Mouse (Mus musculus): ENCODE data around the gene Tcaf1. TPM values are rescaled to one million over a fixed set of nuclear protein-coding genes. Genes with fewer than 3 reads are reported as not detected.

Gene Tcaf1
- polyA plus RNA-seq (2017; shearing (Covaris generic)): under 1 TPM; 0.31 to 0.76 TPM

GRCm38 (mm10) chr6:42709291-42710211, at the start of gene Tcaf1:
TSS of gene Tcaf1 (minus strand) at chr6:42710088.

GRCm38 (mm10) chr6:42756104-42756503, 46.2 kb upstream of the Tcaf1 start, which contains the start of gene Olfr38:
TSS of gene Olfr38 (plus strand) at chr6:42756404.

GRCm38 (mm10) chr6:42739071-42739470, 29.2 kb upstream of the Tcaf1 start, which contains the start of gene Olfr453:
TSS of gene Olfr453 (plus strand) at chr6:42739371.

GRCm38 (mm10) chr6:42644912-42645549, 64.9 kb downstream of the Tcaf1 start, which contains the start of gene Tcaf2:
TSS of gene Tcaf2 (minus strand) at chr6:42645254.

Other genes starting within 250 kb of the Tcaf1 start
- not detected for gene Olfr458, start 244.9 kb downstream of the Tcaf1 start, polyA plus RNA-seq (2017; shearing (Covaris generic))
- under 1 TPM; 0.04 to 0.42 TPM for gene Olfr457, start 233.8 kb downstream of the Tcaf1 start, polyA plus RNA-seq (2017; shearing (Covaris generic))
- 1 to 10 TPM in 1 of 2 experiments, under 1 TPM in 1; 0.24 to 1.7 TPM for gene Olfr456, start 222.9 kb downstream of the Tcaf1 start, polyA plus RNA-seq (2017; shearing (Covaris generic))
- under 1 TPM in 1 of 2 experiments, not detected in 1; 0.12 TPM for gene Olfr455, start 162.5 kb downstream of the Tcaf1 start, polyA plus RNA-seq (2017; shearing (Covaris generic))
- 1 to 10 TPM in 1 of 2 experiments, under 1 TPM in 1; 0.13 to 2.0 TPM for gene Tcaf3, start 112.4 kb downstream of the Tcaf1 start, polyA plus RNA-seq (2017; shearing (Covaris generic))
- under 1 TPM; 0.11 to 0.31 TPM for gene Tcaf2, start 64.8 kb downstream of the Tcaf1 start, polyA plus RNA-seq (2017; shearing (Covaris generic))
- gene Olfr453, start 29.3 kb upstream of the Tcaf1 start, polyA plus RNA-seq (2017; shearing (Covaris generic)): under 1 TPM in 1 of 2 experiments, not detected in 1; 0.64 TPM
- gene Olfr38, start 46.3 kb upstream of the Tcaf1 start, polyA plus RNA-seq (2017; shearing (Covaris generic)): under 1 TPM in 1 of 2 experiments, not detected in 1; 0.78 TPM
- not detected for gene Olfr452, start 75.0 kb upstream of the Tcaf1 start, polyA plus RNA-seq (2017; shearing (Covaris generic))
- gene Olfr450, start 101.9 kb upstream of the Tcaf1 start, polyA plus RNA-seq (2017; shearing (Covaris generic)): not detected
- under 1 TPM in 1 of 2 experiments, not detected in 1; 0.19 TPM for gene Olfr449, start 124.3 kb upstream of the Tcaf1 start, polyA plus RNA-seq (2017; shearing (Covaris generic))
- not detected for gene Olfr448, start 180.4 kb upstream of the Tcaf1 start, polyA plus RNA-seq (2017; shearing (Covaris generic))
- gene Olfr447, start 198.8 kb upstream of the Tcaf1 start, polyA plus RNA-seq (2017; shearing (Covaris generic)): not detected
- under 1 TPM; 0.08 to 0.71 TPM for gene Olfr446, start 211.3 kb upstream of the Tcaf1 start, polyA plus RNA-seq (2017; shearing (Covaris generic))
- gene Olfr444, start 239.0 kb upstream of the Tcaf1 start, polyA plus RNA-seq (2017; shearing (Covaris generic)): not detected

Data from inflammation-experienced regulatory T-cells (primary cell).